Mouse (Mus musculus) kidney, postnatal 4 days (tissue): ENCODE data around the gene Gm21992.

Source experiments
- DNase-seq, 2 experiments: peaks; one replicate each; pipeline ENCODE4 v3.0.0; 2021; ENCODE audit warnings: mixed read lengths in 2 of 2

Gene Gm21992

GRCm38 (mm10) chr19:4711098-4711600 lies 100.3 kb downstream of the Gm21992 start, which contains the start of gene Sptbn2:
Sptbn2 (plus strand) TSS chr19:4711167.
- DNase-seq = no peak

- DNase-seq = no peak
These were observed 102.6 kb downstream of the Gm21992 start for GRCm38 (mm10) chr19:4708765-4709164.

- no peak for DNase-seq
These were observed 110.2 kb downstream of the Gm21992 start for GRCm38 (mm10) chr19:4701221-4701620.

DNA sequence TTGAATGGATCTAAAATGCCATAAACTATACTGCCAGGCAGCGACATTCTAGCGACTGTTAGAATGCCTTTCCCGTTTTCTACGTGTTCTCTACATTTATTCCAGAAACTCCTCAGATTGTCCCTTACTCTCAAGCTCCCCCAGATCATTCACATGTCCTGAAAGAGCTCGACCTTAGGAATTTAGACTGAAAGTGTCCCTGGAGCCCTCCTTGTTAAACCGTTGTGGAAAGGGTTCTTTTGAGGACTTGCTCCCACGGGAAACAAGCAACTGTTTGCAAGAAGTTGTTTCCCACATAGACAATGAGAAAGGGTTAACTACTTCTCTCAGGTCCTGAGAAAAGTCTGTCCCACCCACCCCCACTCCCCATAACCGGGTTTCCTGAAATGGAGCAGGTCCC lies 110.8 kb downstream of the Gm21992 start:
- no peak for DNase-seq

- no peak for DNase-seq
These were observed 111.6 kb downstream of the Gm21992 start for GRCm38 (mm10) chr19:4699821-4700220.

GRCm38 (mm10) chr19:4698856-4699255 lies 112.6 kb downstream of the Gm21992 start:
- DNase-seq = no peak

- peak; percentile 84 to 88 for DNase-seq
These were observed 113.2 kb downstream of the Gm21992 start, which contains the start of gene Gm960 for GRCm38 (mm10) chr19:4698205-4698677. Gm960 (minus strand) TSS chr19:4698668.

- DNase-seq = no peak
These were observed 113.7 kb downstream of the Gm21992 start for GRCm38 (mm10) chr19:4697721-4698120.

DNA sequence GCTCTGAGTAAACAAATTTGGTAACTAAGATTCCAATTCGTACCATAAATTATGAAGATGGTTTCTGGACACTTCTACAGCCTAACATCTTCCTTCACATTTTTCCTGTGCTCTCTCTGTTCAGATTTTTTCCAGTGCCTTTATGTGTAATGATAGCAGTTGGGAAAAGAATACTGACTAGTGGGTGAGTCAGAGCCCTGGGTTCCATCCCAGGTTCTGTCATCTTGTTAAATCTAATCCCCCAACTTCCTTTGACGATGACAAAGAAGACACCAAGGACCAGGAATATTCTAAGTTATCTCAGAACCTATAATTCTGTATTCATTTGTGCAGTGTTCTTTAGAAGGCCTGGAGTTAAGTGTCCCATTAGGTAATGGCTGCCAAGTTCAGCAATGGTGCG lies 114.3 kb downstream of the Gm21992 start:
- no peak for DNase-seq

DNA sequence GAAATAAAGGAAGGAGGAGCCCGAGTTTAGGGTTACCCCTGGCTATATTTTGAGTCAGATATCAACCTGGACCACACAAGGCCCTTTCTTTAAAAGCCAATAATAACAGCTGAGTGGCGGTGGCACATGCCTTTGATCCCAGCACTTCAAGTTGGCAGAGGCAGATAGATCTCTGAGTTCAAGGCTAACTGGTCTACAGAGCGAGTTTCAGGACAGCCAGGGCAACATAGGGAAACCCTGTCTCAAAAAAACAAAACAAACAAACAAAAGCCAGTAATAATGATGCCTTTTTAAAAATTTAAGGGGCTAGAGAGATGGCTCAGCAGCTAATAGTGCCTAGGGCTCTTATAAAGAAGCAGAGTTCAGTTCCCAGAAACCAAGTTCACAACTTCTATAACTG lies 117.1 kb downstream of the Gm21992 start:
- no peak for DNase-seq
